Mouse (Mus musculus): ENCODE data around the gene Prn. TPM values are rescaled to one million over a fixed set of nuclear protein-coding genes. Genes with fewer than 3 reads are reported as not detected.

The Prn gene
- 0.11 and 0.13 TPM in 2 replicates for polyA plus RNA-seq (2021; fragmentation: Nextera tagmentation)
- long read RNA-seq, experiment 1, partial matches to known transcripts: 0 of 44 reads
- long read RNA-seq, experiment 1, other reads (novel, unspliced or antisense): 44 of 44 reads
- long read RNA-seq, experiment 2, partial matches to known transcripts: 0 of 3 reads
- long read RNA-seq, experiment 2, other reads (novel, unspliced or antisense): 3 of 3 reads

DNA sequence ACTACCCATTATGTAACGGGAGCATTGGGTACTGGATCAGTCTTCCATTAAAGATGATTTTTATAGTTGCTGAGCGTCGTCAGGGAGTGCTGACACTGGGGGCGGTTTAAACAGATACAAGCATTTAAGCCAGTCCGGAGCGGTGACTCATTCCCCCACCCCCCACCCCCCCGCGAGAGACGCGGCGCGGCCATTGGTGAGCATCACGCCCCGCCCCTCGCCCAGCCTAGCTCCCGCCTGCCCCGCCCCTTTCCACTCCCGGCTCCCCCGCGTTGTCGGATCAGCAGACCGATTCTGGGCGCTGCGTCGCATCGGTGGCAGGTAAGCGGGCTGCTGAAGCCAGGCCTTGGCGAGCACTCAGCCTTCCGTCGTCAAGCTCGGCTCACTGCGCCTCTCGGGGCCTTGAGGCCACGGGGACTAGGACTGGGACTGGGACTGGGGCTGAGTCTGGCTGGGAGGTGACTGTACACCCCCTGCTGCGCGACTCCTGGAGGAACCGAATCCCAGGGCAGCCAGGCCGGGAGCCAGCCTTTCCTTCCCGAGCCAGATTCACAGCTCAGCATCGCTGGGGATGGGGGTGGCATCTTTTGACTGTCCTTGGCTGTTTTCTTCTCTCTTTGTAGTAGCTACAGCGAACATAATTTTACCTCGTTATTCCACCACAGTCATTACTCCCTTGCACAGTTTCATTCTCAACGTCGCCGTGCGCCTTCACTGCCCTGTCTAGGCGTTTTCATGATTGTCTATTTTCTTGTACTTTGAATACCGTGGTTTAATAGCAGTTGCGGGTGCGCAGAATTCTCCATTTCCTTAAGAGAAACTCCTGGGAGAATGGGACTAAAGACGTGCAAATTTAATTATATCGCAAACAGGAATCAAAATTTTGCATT is at the start of gene Prn, which contains the start of gene Prnp:
Gene Prn (plus strand): TSS at position 275 of the 890 bp plus-strand sequence.
Gene Prnp (plus strand): TSS at position 246 of the 890 bp plus-strand sequence.

GRCm38 (mm10) chr2:131950598-131951095 is 40.9 kb downstream of the Prn start, which contains the start of gene Prnd:
TSS of gene Prnd (plus strand) at chr2:131950861.

Other genes with a start within 250 kb of the Prn start
- gene Erv3, start 50.2 kb upstream of the Prn start, polyA plus RNA-seq (2021; fragmentation: Nextera tagmentation): 0.14 and 0.20 TPM in 2 replicates
- gene Prnp, start within 50 bp of the Prn start, polyA plus RNA-seq (2021; fragmentation: Nextera tagmentation): 875 and 881 TPM in 2 replicates
- not detected in 2 replicates for gene Prnd, start 40.9 kb downstream of the Prn start, polyA plus RNA-seq (2021; fragmentation: Nextera tagmentation)
- gene Rassf2, start 120.3 kb downstream of the Prn start, polyA plus RNA-seq (2021; fragmentation: Nextera tagmentation): 7.0 and 8.0 TPM in 2 replicates
- 26.8 and 33.4 TPM in 2 replicates for gene Slc23a2, start 235.2 kb downstream of the Prn start, polyA plus RNA-seq (2021; fragmentation: Nextera tagmentation)

Data from layer of hippocampus, adult 6 months (tissue).